Mouse (Mus musculus): ENCODE data around the gene Vmn2r19. TPM values are rescaled to one million over a fixed set of nuclear protein-coding genes. Genes with fewer than 3 reads are reported as not detected.
"Not testable (repeated sequence)": the region's sequence is repeated elsewhere in the genome, so short reads cannot be mapped to it uniquely, and the experiment has no call there.

The Vmn2r19 gene
- polyA plus RNA-seq, 1 experiment: not detected

- peaks cover 5% of the 10 kb centered on the region for H3K36me3 ChIP-seq (replicated peaks; ENCODE audit: low read length)
- H3K27me3 ChIP-seq (replicated peaks): no peaks in the 10 kb centered on the region
- peak overlapping the region; percentile 85 for H3K4me3 ChIP-seq (replicated peaks)
- TF ChIP-seq FLI1 (IDR thresholded peaks at IDR 0.05; ENCODE audit: low read length) (0 out of 2 replicates have a peak, but pooled peaks have one; percentile 27), GATA1 (IDR thresholded peaks at IDR 0.05; ENCODE audit: borderline replicate concordance, low read length) (no peak; the same call in 2 of the 3 replicates)
- no peaks in the 10 kb centered on the region for H3K9me3 ChIP-seq
- H3K4me1 ChIP-seq: peaks cover 84% of the 10 kb centered on the region
Measured at GRCm38 (mm10) chr6:123288931-123289330, 19.2 kb upstream of the Vmn2r19 start.

- Histone ChIP-seq H3K4me1 (peaks cover 79% of the 10 kb centered on the region), H3K4me3 (replicated peaks) (peak within 1 kb of the TSS; percentile 85), H3K9me3 (no peaks in the 10 kb centered on the region), H3K27me3 (replicated peaks) (no peaks in the 10 kb centered on the region), H3K36me3 (replicated peaks; ENCODE audit: low read length) (no peaks in the 10 kb centered on the region)
- TF ChIP-seq GATA1 (IDR thresholded peaks at IDR 0.05; ENCODE audit: borderline replicate concordance, low read length) (no peak), FLI1 (IDR thresholded peaks at IDR 0.05; ENCODE audit: low read length) (no peak)
Measured at GRCm38 (mm10) chr6:123289753-123290152, 18.4 kb upstream of the Vmn2r19 start, which contains the start of gene Clec4e. Clec4e (minus strand) TSS chr6:123289870.

GRCm38 (mm10) chr6:123292751-123293400, 15.3 kb upstream of the Vmn2r19 start:
- Histone ChIP-seq H3K36me3 (replicated peaks; ENCODE audit: low read length) (no peaks in the 10 kb centered on the region), H3K4me3 (replicated peaks) (peak overlapping the region; percentile 80), H3K9me3 (no peaks in the 10 kb centered on the region), H3K4me1 (peaks cover 69% of the 10 kb centered on the region), H3K27me3 (replicated peaks) (no peaks in the 10 kb centered on the region)
- TF ChIP-seq FLI1 (IDR thresholded peaks at IDR 0.05; ENCODE audit: low read length) (no peak), GATA1 (IDR thresholded peaks at IDR 0.05; ENCODE audit: borderline replicate concordance, low read length) (peak; percentile 40; the same call in 1 of the 3 replicates)

- not testable (repeated sequence) for H3K36me3 ChIP-seq (replicated peaks; ENCODE audit: low read length); H3K27me3 ChIP-seq (replicated peaks); H3K9me3 ChIP-seq; H3K4me3 ChIP-seq (replicated peaks)
- peaks cover 63% of the 10 kb centered on the region for H3K4me1 ChIP-seq
Measured at GRCm38 (mm10) chr6:123293509-123293908, 14.6 kb upstream of the Vmn2r19 start.

GRCm38 (mm10) chr6:123296687-123297086, 11.4 kb upstream of the Vmn2r19 start:
- peaks cover 3% of the 10 kb centered on the region; the same call in 1 of the 2 replicates for H3K9me3 ChIP-seq

GRCm38 (mm10) chr6:123306315-123306714, 1.8 kb upstream of the Vmn2r19 start:
- H3K9me3 ChIP-seq; H3K36me3 ChIP-seq (replicated peaks; ENCODE audit: low read length); H3K27me3 ChIP-seq (replicated peaks); H3K4me3 ChIP-seq (replicated peaks): not testable (repeated sequence)
- peaks cover 15% of the 10 kb centered on the region for H3K4me1 ChIP-seq

More at GRCm38 (mm10) chr6:123296687-123297086, 11.4 kb upstream of the Vmn2r19 start:
- peaks cover 37% of the 10 kb centered on the region for H3K4me1 ChIP-seq
- TF ChIP-seq GATA1 (IDR thresholded peaks at IDR 0.05; ENCODE audit: borderline replicate concordance, low read length): no peak
- no peak for TF ChIP-seq FLI1 (IDR thresholded peaks at IDR 0.05; ENCODE audit: low read length)
- H3K4me3 ChIP-seq (replicated peaks): no peak overlapping the region
- H3K27me3 ChIP-seq (replicated peaks): no peaks in the 10 kb centered on the region
- H3K36me3 ChIP-seq (replicated peaks; ENCODE audit: low read length): no peaks in the 10 kb centered on the region

GRCm38 (mm10) chr6:123332503-123332902, 24.4 kb downstream of the Vmn2r19 start:
- TF ChIP-seq FLI1 (IDR thresholded peaks at IDR 0.05; ENCODE audit: low read length) (no peak), GATA1 (IDR thresholded peaks at IDR 0.05; ENCODE audit: borderline replicate concordance, low read length) (no peak)
- Histone ChIP-seq H3K9me3 (no peaks in the 10 kb centered on the region), H3K4me3 (replicated peaks) (no peak overlapping the region), H3K36me3 (replicated peaks; ENCODE audit: low read length) (no peaks in the 10 kb centered on the region), H3K27me3 (replicated peaks) (no peaks in the 10 kb centered on the region), H3K4me1 (peaks cover 3% of the 10 kb centered on the region; the same call in 1 of the 2 replicates)

GRCm38 (mm10) chr6:123340093-123340492, 32.0 kb downstream of the Vmn2r19 start:
- no peaks in the 10 kb centered on the region for H3K27me3 ChIP-seq (replicated peaks)
- no peaks in the 10 kb centered on the region for H3K4me1 ChIP-seq
- no peaks in the 10 kb centered on the region for H3K9me3 ChIP-seq
- no peaks in the 10 kb centered on the region for H3K36me3 ChIP-seq (replicated peaks; ENCODE audit: low read length)
- no peak for TF ChIP-seq FLI1 (IDR thresholded peaks at IDR 0.05; ENCODE audit: low read length)
- no peak for TF ChIP-seq GATA1 (IDR thresholded peaks at IDR 0.05; ENCODE audit: borderline replicate concordance, low read length)
- no peak overlapping the region for H3K4me3 ChIP-seq (replicated peaks)

GRCm38 (mm10) chr6:123346141-123346540, 38.0 kb downstream of the Vmn2r19 start:
- TF ChIP-seq FLI1 (IDR thresholded peaks at IDR 0.05; ENCODE audit: low read length) (no peak), GATA1 (IDR thresholded peaks at IDR 0.05; ENCODE audit: borderline replicate concordance, low read length) (no peak)
- no peaks in the 10 kb centered on the region for H3K9me3 ChIP-seq
- H3K4me3 ChIP-seq (replicated peaks): no peak overlapping the region
- no peaks in the 10 kb centered on the region for H3K4me1 ChIP-seq
- no peaks in the 10 kb centered on the region for H3K36me3 ChIP-seq (replicated peaks; ENCODE audit: low read length)
- no peaks in the 10 kb centered on the region for H3K27me3 ChIP-seq (replicated peaks)

Other genes starting within 250 kb of the Vmn2r19 start
- gene Clec4a2, start 201.9 kb upstream of the Vmn2r19 start, polyA plus RNA-seq (2012; ENCODE audit: insufficient read depth, low replicate concordance): 3.7 TPM in 1 of 2 replicates, not detected in the other
- gene Clec4b2, start 135.4 kb upstream of the Vmn2r19 start, polyA plus RNA-seq (2012; ENCODE audit: insufficient read depth, low replicate concordance): not detected in 2 replicates
- gene Clec4n, start 78.5 kb upstream of the Vmn2r19 start, polyA plus RNA-seq (2012; ENCODE audit: insufficient read depth, low replicate concordance): 8.3 TPM in 1 of 2 replicates, not detected in the other
- 4.7 TPM in 1 of 2 replicates, not detected in the other for gene Clec4d, start 46.2 kb upstream of the Vmn2r19 start, polyA plus RNA-seq (2012; ENCODE audit: insufficient read depth, low replicate concordance)
- 1.0 TPM in 1 of 2 replicates, not detected in the other for gene Clec4e, start 18.5 kb upstream of the Vmn2r19 start, polyA plus RNA-seq (2012; ENCODE audit: insufficient read depth, low replicate concordance)
- gene Vmn2r20, start 109.8 kb downstream of the Vmn2r19 start, polyA plus RNA-seq (2012; ENCODE audit: insufficient read depth, low replicate concordance): not detected in 2 replicates
- gene Vmn2r21, start 225.1 kb downstream of the Vmn2r19 start, polyA plus RNA-seq (2012; ENCODE audit: insufficient read depth, low replicate concordance): not detected in 2 replicates